Mouse (Mus musculus) heart, embryonic 13.5 days (tissue): ENCODE data around the gene Cldn8. TPM values are rescaled to one million over a fixed set of nuclear protein-coding genes. Genes with fewer than 3 reads are reported as not detected.

ENCODE experiments used
- ATAC-seq: fragments of 200-750 bp; cut with Nextera tagmentation; 2 replicates; pipeline ENCODE4 v1.8.0; 2017; ENCODE audit warnings: moderate TSS enrichment; ENCODE audit not compliant: insufficient number of reproducible peaks, low FRiP score, low TSS enrichment; ENCODE audit errors: extremely low read depth
- H3K27ac ChIP-seq: fragments of 300-500 bp; sonication (generic); replicated peaks from 2 replicates; pipeline ENCODE4 v1.5.1; 2015; ENCODE audit warnings: moderate library complexity, mild to moderate bottlenecking, inconsistent platforms
- H3K27me3 ChIP-seq: fragments of 300-500 bp; sonication (generic); replicated peaks from 2 replicates; pipeline ENCODE4 v1.6.1; 2015; ENCODE audit warnings: mild to moderate bottlenecking, inconsistent platforms
- H3K36me3 ChIP-seq: fragments of 300-500 bp; sonication (generic); 2 replicates; pipeline ENCODE4 v1.6.1; 2015; ENCODE audit warnings: mild to moderate bottlenecking, inconsistent platforms
- H3K4me1 ChIP-seq: fragments of 300-500 bp; sonication (generic); 2 replicates; pipeline ENCODE4 v1.6.1; 2015; ENCODE audit warnings: inconsistent platforms
- H3K4me2 ChIP-seq: fragments of 300-500 bp; sonication (generic); 2 replicates; pipeline ENCODE4 v1.6.1; 2015; ENCODE audit warnings: inconsistent platforms, mild to moderate bottlenecking, moderate library complexity
- H3K4me3 ChIP-seq: fragments of 300-500 bp; sonication (generic); 2 replicates; pipeline ENCODE4 v1.5.1; 2015; ENCODE audit warnings: moderate library complexity, mild to moderate bottlenecking, inconsistent platforms
- H3K9ac ChIP-seq: fragments of 300-500 bp; sonication (generic); 2 replicates; pipeline ENCODE4 v1.6.1; 2015; ENCODE audit warnings: inconsistent platforms, mild to moderate bottlenecking, moderate library complexity
- H3K9me3 ChIP-seq: fragments of 300-500 bp; sonication (generic); 2 replicates; pipeline ENCODE4 v1.6.1; 2016; ENCODE audit warnings: inconsistent platforms
- WGBS: fragments of 180-500 bp; shearing (Covaris S2); methylation state at CpG from one replicate; pipeline ENCODE4 v1.1.7; 2015; ENCODE audit warnings: mixed read lengths; 5-methylcytosine and 5-hydroxymethylcytosine counted together
- polyA plus RNA-seq: library from polyadenylated mRNA; unstranded; fragments of >200 nt; fragmentation: Nextera tagmentation; extraction: Ambion mirVana; gene quantifications from 2 replicates; pipeline ENCODE4 v1.2.1, GENCODE M21; 2015

The Cldn8 gene
- polyA plus RNA-seq = 0.18 and 0.20 TPM in 2 replicates

- Histone ChIP-seq H3K9ac (no peak within 1 kb of the TSS), H3K27me3 (no peaks in the 10 kb centered on the region), H3K4me2 (no peak within 1 kb of the TSS), H3K36me3 (no peaks in the 10 kb centered on the region), H3K27ac (no peak within 1 kb of the TSS), H3K4me1 (no peaks in the 10 kb centered on the region), H3K4me3 (no peak within 1 kb of the TSS), H3K9me3 (no peaks in the 10 kb centered on the region)
- no peak for ATAC-seq
- WGBS = 64% methylated on average over 6 of the region's 6 CpGs
Observed at GRCm38 (mm10) chr16:88563045-88563913, at the start of gene Cldn8. Gene Cldn8, minus strand, starts transcription at chr16:88563183.

- no peak overlapping the region for H3K27ac ChIP-seq
- H3K4me2 ChIP-seq = no peak overlapping the region
- H3K4me1 ChIP-seq = no peaks in the 10 kb centered on the region
- H3K36me3 ChIP-seq = no peaks in the 10 kb centered on the region
- whole genome bisulfite sequencing = 72% methylated on average over 4 of the region's 4 CpGs
- no peaks in the 10 kb centered on the region for H3K9me3 ChIP-seq
- no peak for ATAC-seq
- H3K9ac ChIP-seq = no peak overlapping the region
- H3K4me3 ChIP-seq = no peak overlapping the region
- H3K27me3 ChIP-seq = no peaks in the 10 kb centered on the region
Observed at GRCm38 (mm10) chr16:88612712-88613111, 49.7 kb upstream of the Cldn8 start.

GRCm38 (mm10) chr16:88611922-88612321, 48.9 kb upstream of the Cldn8 start, which contains the start of gene Krtap24-1:
Gene Krtap24-1, minus strand, starts transcription at chr16:88612279.
- WGBS = 91% methylated on average over 8 of the region's 8 CpGs
- H3K27me3 ChIP-seq = no peaks in the 10 kb centered on the region
- H3K9ac ChIP-seq = no peak within 1 kb of the TSS
- ATAC-seq = no peak
- H3K4me1 ChIP-seq = no peaks in the 10 kb centered on the region
- no peak within 1 kb of the TSS for H3K4me2 ChIP-seq
- H3K4me3 ChIP-seq = no peak within 1 kb of the TSS
- H3K36me3 ChIP-seq = no peaks in the 10 kb centered on the region
- no peak within 1 kb of the TSS for H3K27ac ChIP-seq
- no peaks in the 10 kb centered on the region for H3K9me3 ChIP-seq

GRCm38 (mm10) chr16:88604570-88604969, 41.6 kb upstream of the Cldn8 start:
- H3K4me3 ChIP-seq = no peak overlapping the region
- no peaks in the 10 kb centered on the region for H3K4me1 ChIP-seq
- WGBS = 78% methylated on average over 6 of the region's 6 CpGs
- H3K27me3 ChIP-seq = no peaks in the 10 kb centered on the region
- no peaks in the 10 kb centered on the region for H3K36me3 ChIP-seq
- no peak overlapping the region for H3K27ac ChIP-seq
- no peak for ATAC-seq
- H3K9me3 ChIP-seq = no peaks in the 10 kb centered on the region
- no peak overlapping the region for H3K4me2 ChIP-seq
- H3K9ac ChIP-seq = no peak overlapping the region

- H3K4me3 ChIP-seq = no peak overlapping the region
- H3K27ac ChIP-seq = no peak overlapping the region
- H3K9me3 ChIP-seq = no peaks in the 10 kb centered on the region
- no peak overlapping the region for H3K9ac ChIP-seq
- H3K36me3 ChIP-seq = no peaks in the 10 kb centered on the region
- H3K4me2 ChIP-seq = no peak overlapping the region
- WGBS = 52% methylated on average over 1 of the region's 1 CpGs
- no peaks in the 10 kb centered on the region for H3K4me1 ChIP-seq
- no peak for ATAC-seq
- H3K27me3 ChIP-seq = no peaks in the 10 kb centered on the region
Observed at GRCm38 (mm10) chr16:88602464-88602863, 39.5 kb upstream of the Cldn8 start.

GRCm38 (mm10) chr16:88600303-88600702, 37.3 kb upstream of the Cldn8 start:
- no peak overlapping the region for H3K27ac ChIP-seq
- WGBS = 73% methylated on average over 8 of the region's 8 CpGs
- no peak overlapping the region for H3K9ac ChIP-seq
- H3K4me3 ChIP-seq = no peak overlapping the region
- H3K4me1 ChIP-seq = no peaks in the 10 kb centered on the region
- H3K36me3 ChIP-seq = no peaks in the 10 kb centered on the region
- H3K9me3 ChIP-seq = no peaks in the 10 kb centered on the region
- no peaks in the 10 kb centered on the region for H3K27me3 ChIP-seq
- H3K4me2 ChIP-seq = no peak overlapping the region
- ATAC-seq = no peak

- H3K36me3 ChIP-seq = no peaks in the 10 kb centered on the region
- H3K27ac ChIP-seq = no peak overlapping the region
- H3K9me3 ChIP-seq = no peaks in the 10 kb centered on the region
- no peak overlapping the region for H3K4me2 ChIP-seq
- H3K4me3 ChIP-seq = no peak overlapping the region
- no peaks in the 10 kb centered on the region for H3K4me1 ChIP-seq
- H3K9ac ChIP-seq = no peak overlapping the region
- H3K27me3 ChIP-seq = no peaks in the 10 kb centered on the region
- 62% methylated on average over 16 of the region's 16 CpGs for WGBS
- ATAC-seq = no peak
Observed at GRCm38 (mm10) chr16:88599504-88600237, 36.7 kb upstream of the Cldn8 start.

- no peak overlapping the region for H3K4me3 ChIP-seq
- H3K9me3 ChIP-seq = no peaks in the 10 kb centered on the region
- no peak overlapping the region for H3K27ac ChIP-seq
- H3K9ac ChIP-seq = no peak overlapping the region
- no peaks in the 10 kb centered on the region for H3K4me1 ChIP-seq
- no peak for ATAC-seq
- no peak overlapping the region for H3K4me2 ChIP-seq
- no peaks in the 10 kb centered on the region for H3K27me3 ChIP-seq
- no peaks in the 10 kb centered on the region for H3K36me3 ChIP-seq
Observed at GRCm38 (mm10) chr16:88592758-88593157, 29.8 kb upstream of the Cldn8 start.

- no peak overlapping the region for H3K4me2 ChIP-seq
- H3K4me1 ChIP-seq = no peaks in the 10 kb centered on the region
- no peaks in the 10 kb centered on the region for H3K27me3 ChIP-seq
- no peaks in the 10 kb centered on the region for H3K36me3 ChIP-seq
- no peak overlapping the region for H3K4me3 ChIP-seq
- no peak overlapping the region for H3K9ac ChIP-seq
- no peak overlapping the region for H3K27ac ChIP-seq
- WGBS = 77% methylated on average over 9 of the region's 9 CpGs
- ATAC-seq = no peak
- no peaks in the 10 kb centered on the region for H3K9me3 ChIP-seq
Observed at GRCm38 (mm10) chr16:88583338-88583737, 20.4 kb upstream of the Cldn8 start.

- Histone ChIP-seq H3K9ac (no peak overlapping the region), H3K4me2 (no peak overlapping the region), H3K4me3 (no peak overlapping the region), H3K4me1 (no peaks in the 10 kb centered on the region), H3K27ac (no peak overlapping the region), H3K27me3 (no peaks in the 10 kb centered on the region), H3K9me3 (no peaks in the 10 kb centered on the region), H3K36me3 (no peaks in the 10 kb centered on the region)
- 64% methylated on average over 4 of the region's 4 CpGs for WGBS
- no peak for ATAC-seq
Observed at GRCm38 (mm10) chr16:88575885-88576679, 13.1 kb upstream of the Cldn8 start.

- no peak overlapping the region for H3K27ac ChIP-seq
- ATAC-seq = no peak
- H3K9me3 ChIP-seq = no peaks in the 10 kb centered on the region
- 78% methylated on average over 5 of the region's 5 CpGs for WGBS
- H3K27me3 ChIP-seq = no peaks in the 10 kb centered on the region
- no peak overlapping the region for H3K9ac ChIP-seq
- no peak overlapping the region for H3K4me2 ChIP-seq
- no peaks in the 10 kb centered on the region for H3K4me1 ChIP-seq
- H3K4me3 ChIP-seq = no peak overlapping the region
- no peaks in the 10 kb centered on the region for H3K36me3 ChIP-seq
Observed at GRCm38 (mm10) chr16:88572904-88573404, 10.0 kb upstream of the Cldn8 start.
